Mouse (Mus musculus) thymus, postnatal 0 days (tissue): ENCODE data around the gene Gm49394. TPM values are rescaled to one million over a fixed set of nuclear protein-coding genes. Genes with fewer than 3 reads are reported as not detected.

ENCODE experiments used
- DNase-seq: peaks from one replicate; pipeline ENCODE4 v3.0.0-alpha.2; 2015; ENCODE audit warnings: low spot score
- microRNA counts: library from miRNA; unstranded; fragments of <30 nt; microRNA quantifications from one replicate; lab custom pipeline; 2015
- microRNA-seq: library from miRNA; unstranded; fragments of <30 nt; microRNA quantifications from one replicate; pipeline ENCODE4, GENCODE M21; 2016; ENCODE audit warnings: borderline number of aligned reads
- polyA plus RNA-seq: library from polyadenylated mRNA; unstranded; fragments of >200 nt; fragmentation: Nextera tagmentation; extraction: Ambion mirVana; gene quantifications from 2 replicates; pipeline ENCODE4 v1.2.1, GENCODE M21; 2015

The Gm49394 gene
- polyA plus RNA-seq, 1 experiment from 2014 or later: not detected

DNA sequence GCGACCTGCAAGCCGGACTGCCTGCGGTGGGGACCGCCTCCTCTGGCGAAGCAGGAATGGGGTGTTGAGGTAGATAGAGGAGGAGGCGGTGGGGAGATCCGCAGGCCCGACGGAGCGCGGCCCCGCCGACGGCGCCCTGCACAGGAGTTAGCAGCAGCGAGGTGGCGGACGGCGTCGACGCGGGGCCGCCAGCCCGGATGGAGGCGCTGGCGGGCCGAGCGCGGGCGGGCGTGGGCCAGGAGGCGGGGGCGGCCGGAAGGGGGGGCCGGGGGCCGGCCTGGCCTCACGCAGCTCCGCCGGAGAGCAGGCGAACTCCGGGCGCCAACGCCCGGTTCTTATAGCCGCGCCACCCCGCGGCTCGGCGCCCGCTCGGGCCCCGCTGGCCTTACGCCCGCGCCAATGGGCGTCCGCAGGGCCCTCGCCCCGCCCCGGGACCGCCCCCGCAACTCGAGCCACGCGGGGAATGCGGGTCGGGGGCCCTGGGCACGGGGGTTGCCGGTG, 10.5 kb downstream of the Gm49394 start:
- no peak for DNase-seq

DNA sequence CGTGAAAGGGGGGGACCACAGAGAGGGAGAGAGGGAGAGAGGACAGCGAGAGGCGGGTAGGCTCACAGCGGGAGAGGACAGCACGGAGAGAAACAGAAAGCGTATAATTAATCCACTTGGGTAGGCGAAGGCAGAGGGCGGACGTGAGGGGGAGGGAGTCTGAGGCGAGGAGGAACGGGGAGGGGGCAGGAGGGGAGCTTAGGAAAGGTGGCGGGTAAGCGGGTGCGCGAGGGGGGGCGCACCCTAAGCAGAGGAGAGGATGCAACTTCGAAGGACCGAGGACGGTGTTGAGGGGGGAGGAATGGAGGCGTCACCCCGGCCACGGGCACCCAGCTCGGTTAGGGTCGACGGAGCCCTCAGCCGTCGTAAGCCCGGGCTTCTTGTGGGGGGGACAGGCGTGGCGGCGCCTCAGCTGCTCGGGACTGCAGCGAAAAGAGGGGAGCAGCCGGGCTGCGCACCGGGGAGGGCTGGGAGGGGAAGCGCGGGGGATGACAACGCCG, 11.0 kb downstream of the Gm49394 start:
- DNase-seq: peak; percentile 20

DNA sequence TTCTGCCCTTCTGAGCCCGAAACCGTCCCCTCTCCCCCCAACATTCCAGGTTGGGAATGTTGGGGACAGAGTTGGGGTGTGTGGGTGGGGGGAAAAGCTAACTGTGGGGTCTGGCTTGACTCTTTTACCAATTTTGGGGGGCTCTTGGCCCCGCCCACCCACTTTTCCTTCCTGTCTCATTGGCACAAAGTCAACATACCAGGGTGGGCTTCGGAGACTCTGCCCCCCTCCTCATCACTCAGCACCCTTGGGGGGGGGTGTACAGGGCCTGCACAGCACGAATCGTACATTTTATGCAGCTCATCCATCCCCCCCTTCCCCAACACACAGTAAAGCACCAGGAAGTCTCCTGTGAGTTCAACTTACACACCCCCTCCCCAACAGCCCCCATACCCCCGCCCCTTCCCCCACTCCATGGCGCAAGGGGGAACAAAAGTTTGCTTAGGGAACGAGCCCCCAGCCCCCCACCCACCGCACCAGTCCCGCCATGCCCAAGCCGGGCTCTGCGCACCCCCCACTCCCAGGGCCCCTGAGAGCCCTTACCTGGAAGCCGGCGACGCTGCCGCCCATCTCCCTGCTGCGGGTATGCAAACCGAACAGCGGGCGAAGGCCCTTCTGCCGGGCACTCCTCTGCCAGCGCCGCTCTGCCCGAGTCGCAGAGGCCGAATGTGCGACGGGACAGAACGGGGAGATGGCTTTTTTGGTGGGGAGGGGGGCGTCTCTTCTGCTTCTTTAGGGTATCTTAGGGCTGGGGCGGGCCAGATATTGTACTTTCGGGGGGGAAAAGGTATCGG, 11.7 kb downstream of the Gm49394 start:
- DNase-seq: no peak

DNA sequence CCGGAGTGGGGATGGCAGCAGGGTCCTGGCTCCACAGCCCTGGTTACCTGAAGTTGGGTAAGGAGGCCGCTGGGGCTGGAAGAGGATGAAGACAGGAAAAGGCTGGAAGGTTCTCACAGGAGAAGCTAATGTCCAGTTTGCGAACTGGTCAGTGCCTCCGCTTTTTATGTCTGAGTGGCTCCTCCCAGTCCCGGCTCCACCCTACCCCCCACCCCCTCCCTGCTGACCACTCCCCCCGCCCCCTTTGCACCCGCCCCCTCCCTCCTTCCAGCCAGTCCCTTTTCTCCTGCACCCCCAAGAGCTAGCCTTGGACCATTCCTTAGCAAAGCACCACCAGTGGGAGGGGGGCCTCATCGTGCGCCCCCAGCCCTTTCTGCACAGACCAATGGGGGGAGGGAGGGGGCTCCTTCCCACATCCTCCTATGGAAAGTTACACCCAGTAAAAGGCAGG, 12.4 kb downstream of the Gm49394 start:
- DNase-seq: no peak

DNA sequence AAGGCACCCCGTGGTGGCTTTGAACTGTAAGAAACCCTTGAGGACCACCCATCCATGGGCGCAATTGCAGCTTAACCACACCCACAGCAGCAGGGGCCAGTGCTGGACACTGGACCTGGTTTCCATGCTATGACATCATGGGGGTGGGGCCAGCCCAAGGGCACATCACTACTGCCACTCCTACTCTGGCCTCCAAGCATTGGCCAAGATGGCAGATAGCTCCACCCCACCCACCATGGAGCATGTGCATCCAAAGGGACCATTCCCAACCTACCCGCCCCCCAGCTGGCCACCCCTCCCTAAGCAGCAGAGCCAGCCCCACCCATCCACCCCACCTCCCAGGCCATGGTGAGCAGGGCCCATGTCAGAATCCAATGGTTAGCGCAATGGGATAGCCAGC, 13.7 kb downstream of the Gm49394 start:
- no peak for DNase-seq

DNA sequence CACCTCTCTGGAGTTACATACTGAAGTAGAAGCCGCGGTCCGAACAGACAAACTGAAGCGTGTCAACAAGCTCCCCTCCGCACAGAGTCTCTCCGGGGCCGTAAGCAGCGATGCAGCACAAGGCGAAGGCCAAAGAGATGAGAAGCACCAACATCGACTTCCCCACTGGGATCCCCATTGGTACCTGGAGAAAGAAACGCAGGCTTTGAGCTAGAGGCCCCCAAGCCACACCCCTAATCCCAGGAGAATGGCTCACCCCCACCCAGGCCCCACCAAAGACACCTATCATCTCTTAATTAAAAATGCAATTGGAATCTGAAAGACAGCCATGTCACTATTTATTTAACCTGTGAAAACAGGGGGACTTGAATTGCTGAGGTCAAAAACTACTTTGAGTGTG, 14.1 kb downstream of the Gm49394 start:
- no peak for DNase-seq

DNA sequence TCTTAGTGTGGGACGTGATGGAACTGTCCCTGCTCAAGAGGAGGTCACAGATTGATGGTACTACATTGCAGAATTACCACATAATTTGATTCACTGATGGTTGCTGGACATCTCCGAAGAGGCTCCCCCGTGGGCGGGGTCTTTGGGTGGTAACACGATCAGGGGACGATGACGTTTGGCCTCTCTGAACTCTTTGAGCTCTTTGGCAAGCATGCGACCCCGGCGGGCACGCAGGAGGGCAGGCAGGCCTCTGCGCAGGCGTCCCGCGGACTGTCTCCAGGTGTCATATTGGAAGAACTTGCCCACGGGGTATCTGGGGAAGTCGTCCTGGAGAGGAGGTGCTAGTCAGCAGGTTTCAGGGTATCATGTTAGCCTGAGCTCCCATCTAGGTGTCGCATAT, 16.0 kb downstream of the Gm49394 start:
- no peak for DNase-seq

DNA sequence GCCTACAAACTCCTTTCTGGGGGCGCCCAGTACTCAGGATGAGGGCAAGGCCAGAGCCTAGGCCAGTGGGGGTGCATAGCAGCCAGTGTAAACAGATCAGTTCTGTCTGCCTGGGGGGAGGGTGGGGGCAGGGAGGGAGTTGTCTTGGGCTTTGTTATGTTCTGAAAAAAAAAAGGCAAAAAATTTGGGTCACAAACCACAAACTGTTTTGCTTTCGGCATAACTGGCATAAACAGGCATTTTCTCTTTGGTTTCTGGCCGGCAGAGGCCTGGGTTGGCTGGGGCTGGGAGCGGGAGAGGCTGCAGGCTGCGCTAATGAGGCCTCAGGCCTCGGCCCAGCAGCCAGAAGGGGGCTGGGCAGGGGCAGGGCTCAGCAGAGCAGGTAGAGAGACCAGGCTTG, 23.1 kb downstream of the Gm49394 start:
- no peak for DNase-seq

DNA sequence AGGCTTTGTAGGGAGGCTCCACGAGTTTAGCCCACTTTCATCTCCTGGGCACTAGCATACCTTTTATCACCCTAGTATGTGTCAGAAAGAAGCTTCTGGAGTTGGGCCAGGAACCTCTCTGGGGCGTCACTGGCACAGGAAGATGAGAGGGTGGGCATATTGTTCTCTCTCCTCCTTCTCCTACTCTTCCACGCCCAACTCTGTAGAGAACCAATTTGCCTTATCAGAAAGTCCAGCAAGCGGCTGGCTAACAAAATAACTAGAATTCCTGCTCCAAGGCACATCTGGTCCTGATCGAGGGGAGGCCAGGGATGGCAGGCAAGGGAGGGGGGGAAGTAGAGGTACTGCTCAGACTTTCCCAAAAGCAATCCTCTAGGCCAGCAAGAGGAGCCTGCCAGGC, 24.7 kb downstream of the Gm49394 start:
- no peak for DNase-seq

DNA sequence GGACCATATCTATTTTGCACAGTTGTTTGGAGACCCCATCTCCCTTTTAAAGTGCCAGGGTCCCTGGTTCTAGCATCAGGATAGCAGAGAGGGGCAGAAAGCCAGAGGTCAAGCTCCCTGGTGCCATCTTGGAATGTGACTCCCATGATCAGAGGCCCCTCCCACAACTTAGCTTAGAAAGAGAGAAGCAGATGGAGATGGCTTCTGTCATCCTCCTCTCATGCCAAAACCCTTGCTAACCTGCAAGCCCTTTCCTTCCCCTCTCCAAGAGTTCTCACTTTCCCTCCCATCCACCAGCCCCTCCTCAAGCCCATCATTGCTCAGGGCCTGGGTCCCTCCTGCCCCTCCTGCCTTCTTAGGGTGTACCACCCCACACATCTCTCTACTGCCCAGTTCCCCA, 33.6 kb downstream of the Gm49394 start:
- no peak for DNase-seq

DNA sequence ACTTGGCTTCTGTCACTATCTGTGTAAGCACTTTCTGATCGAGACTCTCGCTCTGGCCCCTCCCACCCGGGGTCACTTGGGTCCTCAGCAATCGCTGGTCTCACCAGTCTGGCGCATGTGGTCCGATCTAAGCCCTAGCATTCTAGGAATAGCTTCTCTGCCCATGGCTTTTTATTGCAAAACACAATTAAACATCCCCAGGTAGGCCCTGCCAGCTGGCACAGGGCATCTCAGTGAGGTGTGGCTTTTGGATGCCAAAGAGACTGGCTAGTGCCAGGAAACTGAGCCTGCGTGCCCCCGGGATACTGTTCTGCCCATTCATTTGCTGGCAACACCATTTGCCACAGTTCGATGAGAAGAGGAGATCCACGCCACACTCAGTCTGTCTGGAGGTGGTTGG, 39.1 kb downstream of the Gm49394 start:
- DNase-seq: no peak

DNA sequence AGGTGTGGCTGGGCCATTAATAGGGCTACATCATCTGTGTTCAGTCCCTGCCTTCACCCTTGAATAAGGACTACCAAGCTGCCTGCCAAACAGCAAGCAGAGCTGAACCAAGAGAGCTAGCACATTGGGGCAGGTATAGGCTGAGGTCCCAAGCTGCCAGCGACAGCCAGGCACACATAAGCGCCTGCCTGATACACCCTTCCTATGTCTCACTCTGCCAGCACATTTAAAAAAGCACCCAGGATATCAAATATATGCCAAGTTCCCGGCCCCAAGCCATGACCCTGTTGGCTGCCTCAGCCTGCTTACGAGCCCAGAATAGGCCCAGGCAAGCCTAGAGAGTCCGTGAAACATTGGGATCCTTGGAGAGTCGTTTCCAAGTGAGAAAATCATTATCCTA, 39.9 kb downstream of the Gm49394 start:
- no peak for DNase-seq

DNA sequence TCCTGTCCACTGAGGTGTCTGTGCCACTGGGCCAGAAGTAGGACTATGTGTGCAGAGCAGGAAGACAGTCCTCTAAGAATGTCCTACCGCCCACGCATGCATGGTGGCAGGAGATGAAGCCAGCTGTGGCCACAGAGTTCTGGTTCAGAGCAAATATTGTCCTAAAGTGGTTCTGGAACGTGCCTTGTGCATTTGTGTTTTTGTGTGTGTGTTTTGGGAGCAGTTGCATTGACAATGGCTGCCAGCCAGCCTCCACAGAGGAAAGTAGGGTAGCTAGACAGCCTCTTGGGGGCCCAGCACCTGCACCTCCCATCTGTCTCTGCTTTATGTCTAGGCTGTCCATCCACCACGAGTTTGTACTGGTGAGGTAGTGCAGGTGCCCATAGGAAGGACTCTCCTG, 47.6 kb downstream of the Gm49394 start:
- no peak for DNase-seq

DNA sequence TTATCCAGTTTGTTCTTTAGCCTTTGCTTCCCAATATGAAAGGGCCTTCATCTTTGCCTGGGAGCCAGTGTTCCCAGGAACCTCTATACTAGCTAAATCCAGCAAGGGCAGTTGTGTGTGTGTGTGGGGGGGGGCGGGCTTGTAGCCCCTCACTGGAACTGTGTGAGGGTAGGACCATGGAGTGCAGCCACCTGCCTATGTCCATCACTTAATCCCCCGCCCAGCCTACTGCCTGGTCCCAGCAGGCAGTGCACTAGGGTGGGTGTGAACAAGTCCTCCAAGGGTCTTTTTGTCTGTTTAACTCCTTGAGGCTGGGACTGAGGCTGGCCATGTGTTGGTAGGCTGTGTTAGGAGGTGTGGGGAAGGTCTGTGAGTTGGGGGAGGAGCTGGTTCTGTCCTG, 56.7 kb downstream of the Gm49394 start:
- DNase-seq: no peak

DNA sequence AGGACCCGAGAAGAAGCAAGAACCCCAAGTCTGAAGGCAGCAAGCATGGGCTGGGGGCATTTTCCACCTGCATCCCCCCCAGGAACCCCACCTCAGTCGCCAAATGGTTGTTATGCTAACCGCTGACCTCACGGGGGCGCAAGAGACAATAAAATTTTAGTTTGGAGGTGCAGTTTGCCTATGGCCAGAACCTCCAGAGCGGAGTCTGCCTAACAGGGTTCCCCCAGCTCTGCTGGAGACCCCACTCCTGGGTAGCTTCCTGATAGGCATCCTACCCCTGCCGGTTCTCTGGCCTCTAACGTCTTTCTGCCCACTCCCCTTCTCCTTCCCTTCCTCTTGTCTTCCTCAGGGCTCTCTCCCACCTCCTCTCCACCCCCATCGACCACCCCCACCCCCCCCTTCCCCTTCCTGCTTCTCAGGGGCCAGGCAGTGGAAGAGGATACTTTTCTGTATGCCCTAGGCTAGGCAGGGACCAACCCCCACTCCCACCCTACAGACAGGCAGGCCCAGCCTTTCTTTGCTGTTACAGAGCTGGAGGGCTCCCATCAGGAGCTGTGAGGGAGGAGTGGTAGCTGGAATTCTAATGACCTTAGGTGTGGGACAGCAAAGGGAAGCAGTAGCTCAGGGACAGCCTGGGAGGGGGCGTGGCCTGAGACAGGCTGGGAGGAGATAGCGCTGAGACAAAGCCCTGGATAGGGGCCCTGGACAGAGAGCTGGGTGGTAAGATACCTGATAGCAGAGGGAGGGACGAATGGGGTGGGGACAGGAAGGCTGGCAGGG, 58.9 kb downstream of the Gm49394 start:
- peak; percentile 67 for DNase-seq

DNA sequence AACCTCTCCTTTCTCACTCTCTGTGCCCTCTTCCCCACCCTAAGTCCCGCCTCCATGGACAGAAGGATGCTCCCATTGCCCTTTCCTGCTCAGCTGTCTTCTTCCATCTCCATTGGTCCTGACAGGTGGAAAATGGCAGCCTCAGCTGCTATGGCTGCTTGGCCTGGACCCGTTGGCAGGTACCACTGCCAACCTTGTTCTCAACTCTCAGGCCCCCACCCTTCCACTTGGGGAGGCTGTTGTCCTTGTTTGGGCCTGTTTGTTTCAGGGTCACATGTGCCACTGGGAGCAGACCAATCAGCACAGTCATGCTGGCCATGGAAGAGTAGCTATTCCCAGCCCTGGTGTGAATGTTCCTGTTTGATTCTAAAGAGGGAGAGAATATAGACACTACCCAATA, 68.8 kb downstream of the Gm49394 start:
- no peak for DNase-seq

MicroRNAs encoded within 50 kb of the gene (microRNA counts, 519-probe panel; counts per million panel counts)
- 473 counts per million, percentile 71 among the panel's probes with 10 or more counts for microRNA mmu-miR-483 (lab: Ali Mortazavi, UCI)

Small RNA genes within 50 kb of the gene (microRNA-seq; reads per million reads assigned to microRNA genes)
- gene Mir483: 142 reads per million, percentile 50 among the genes with 10 or more reads in this experiment

Other genes starting within 250 kb of the Gm49394 start
- gene Syt8, start 235.1 kb downstream of the Gm49394 start, polyA plus RNA-seq: 0.34 and 0.75 TPM in 2 replicates
- gene Tnni2, start 228.1 kb downstream of the Gm49394 start, polyA plus RNA-seq: 14.1 and 14.3 TPM in 2 replicates
- gene Lsp1, start 209.1 kb downstream of the Gm49394 start, polyA plus RNA-seq: 655 and 664 TPM in 2 replicates
- 4.7 and 5.2 TPM in 2 replicates for gene Tnnt3, start 171.1 kb downstream of the Gm49394 start, polyA plus RNA-seq
- gene Mrpl23, start 137.3 kb downstream of the Gm49394 start, polyA plus RNA-seq: 20.1 and 20.7 TPM in 2 replicates
- 53.2 and 64.1 TPM in 2 replicates for gene Igf2, start 3.1 kb downstream of the Gm49394 start, polyA plus RNA-seq
- gene Ins2, start 73.4 kb upstream of the Gm49394 start, polyA plus RNA-seq: 1.5 and 2.3 TPM in 2 replicates